Mouse (Mus musculus): ENCODE results near the gene Mt4. TPM values are rescaled to one million over a fixed set of nuclear protein-coding genes. Genes with fewer than 3 reads are reported as not detected.
A peak's percentile ranks its signal among the peaks of the same experiment; 100 is the strongest.

Mt4 gene
- polyA plus RNA-seq, 1 experiment from 2014 or later, result not detected

- H3K36me3 ChIP-seq (ENCODE audit: control insufficient read depth, insufficient read depth, low read length), result no peaks in the 10 kb centered on the region
- H3K4me2 ChIP-seq, result peak overlapping the region; percentile 52
- no peak overlapping the region for H3K27ac ChIP-seq (ENCODE audit: low read depth, low read length)
- WGBS (ENCODE audit: insufficient replicate concordance), result 5% methylated on average over 6 of the region's 6 CpGs
- H3K27me3 ChIP-seq (ENCODE audit: control insufficient read depth, insufficient read depth, low read length), result peaks cover 24% of the 10 kb centered on the region
- peaks cover 4% of the 10 kb centered on the region for H3K4me1 ChIP-seq (ENCODE audit: control insufficient read depth, insufficient read depth, low read length)
- no peak for ATAC-seq (replicated peaks; ENCODE audit: insufficient number of reproducible peaks, low FRiP score, low TSS enrichment)
- H3K4me3 ChIP-seq (ENCODE audit: low read depth, low read length), result no peak overlapping the region
- no peaks in the 10 kb centered on the region for H3K9me3 ChIP-seq (replicated peaks; ENCODE audit: control insufficient read depth, low read length)
- no peak overlapping the region for H3K9ac ChIP-seq (ENCODE audit: low read depth, low read length)
Measured at GRCm38 (mm10) chr8:94167244-94167643, 30.2 kb downstream of the Mt4 start.

GRCm38 (mm10) chr8:94169547-94169946 lies 32.5 kb downstream of the Mt4 start:
- 71% methylated on average over 5 of the region's 5 CpGs for whole genome bisulfite sequencing (ENCODE audit: insufficient replicate concordance)
- Histone ChIP-seq H3K9me3 (replicated peaks; ENCODE audit: control insufficient read depth, low read length) (no peaks in the 10 kb centered on the region), H3K4me2 (no peak overlapping the region), H3K9ac (ENCODE audit: low read depth, low read length) (no peak overlapping the region), H3K4me1 (ENCODE audit: control insufficient read depth, insufficient read depth, low read length) (peaks cover 11% of the 10 kb centered on the region), H3K36me3 (ENCODE audit: control insufficient read depth, insufficient read depth, low read length) (no peaks in the 10 kb centered on the region), H3K27ac (ENCODE audit: low read depth, low read length) (no peak overlapping the region), H3K27me3 (ENCODE audit: control insufficient read depth, insufficient read depth, low read length) (peaks cover 45% of the 10 kb centered on the region), H3K4me3 (ENCODE audit: low read depth, low read length) (no peak overlapping the region)
- ATAC-seq (replicated peaks; ENCODE audit: insufficient number of reproducible peaks, low FRiP score, low TSS enrichment), result no peak

GRCm38 (mm10) chr8:94171321-94171755 lies 34.3 kb downstream of the Mt4 start:
- no peaks in the 10 kb centered on the region for H3K36me3 ChIP-seq (ENCODE audit: control insufficient read depth, insufficient read depth, low read length)
- peaks cover 62% of the 10 kb centered on the region for H3K27me3 ChIP-seq (ENCODE audit: control insufficient read depth, insufficient read depth, low read length)
- WGBS (ENCODE audit: insufficient replicate concordance), result 48% methylated on average over 10 of the region's 10 CpGs
- no peak overlapping the region for H3K27ac ChIP-seq (ENCODE audit: low read depth, low read length)
- H3K4me1 ChIP-seq (ENCODE audit: control insufficient read depth, insufficient read depth, low read length), result peaks cover 11% of the 10 kb centered on the region
- peak overlapping the region; percentile 76; the same call in 1 of the 2 replicates for H3K9ac ChIP-seq (ENCODE audit: low read depth, low read length)
- peak overlapping the region; percentile 96 for H3K4me2 ChIP-seq
- no peaks in the 10 kb centered on the region for H3K9me3 ChIP-seq (replicated peaks; ENCODE audit: control insufficient read depth, low read length)
- peak overlapping the region; percentile 56 for H3K4me3 ChIP-seq (ENCODE audit: low read depth, low read length)
- ATAC-seq (replicated peaks; ENCODE audit: insufficient number of reproducible peaks, low FRiP score, low TSS enrichment), result no peak

DNA sequence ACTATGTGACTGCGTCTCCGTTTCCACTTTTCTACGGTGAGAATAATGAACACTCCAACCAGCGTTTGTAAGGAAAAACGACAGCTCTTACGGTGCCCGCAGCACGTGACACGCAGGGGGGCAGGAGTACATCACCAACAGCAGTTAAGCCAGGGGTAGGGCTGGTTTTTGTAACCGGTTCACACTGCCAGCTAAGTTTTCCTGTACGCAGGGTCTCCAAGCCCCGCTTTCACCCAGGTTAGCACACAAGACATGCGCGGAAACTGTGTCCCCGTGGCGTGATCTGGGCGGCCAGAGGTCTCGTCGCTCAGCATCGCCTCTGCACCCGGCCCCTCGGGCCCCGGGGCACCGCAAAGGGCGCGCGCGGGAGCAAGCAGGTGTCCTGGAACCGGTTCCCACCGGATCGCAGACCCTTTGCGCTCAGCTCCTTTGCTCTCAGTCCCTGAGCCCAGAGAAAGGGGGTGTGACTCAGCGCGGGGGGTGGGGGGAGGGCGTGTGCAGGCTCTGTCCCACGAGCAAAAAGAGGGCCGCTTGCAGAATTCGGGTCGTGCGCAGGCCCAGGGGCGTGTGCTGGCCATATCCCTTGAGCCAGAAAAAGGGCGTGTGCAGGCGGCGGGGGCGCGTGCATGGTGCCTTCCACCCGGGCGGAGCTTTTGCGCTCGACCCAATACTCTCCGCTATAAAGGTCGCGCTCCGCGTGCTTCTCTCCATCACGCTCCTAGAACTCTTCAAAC lies 35.2 kb downstream of the Mt4 start, which contains the start of gene Mt2:
TSS of gene Mt2 (plus strand) at position 590 of the 734 bp plus-strand sequence.
- Histone ChIP-seq H3K9me3 (replicated peaks; ENCODE audit: control insufficient read depth, low read length) (no peaks in the 10 kb centered on the region), H3K4me3 (ENCODE audit: low read depth, low read length) (peak within 1 kb of the TSS; percentile 56), H3K27me3 (ENCODE audit: control insufficient read depth, insufficient read depth, low read length) (peaks cover 70% of the 10 kb centered on the region), H3K9ac (ENCODE audit: low read depth, low read length) (peak within 1 kb of the TSS; percentile 76), H3K4me1 (ENCODE audit: control insufficient read depth, insufficient read depth, low read length) (peaks cover 11% of the 10 kb centered on the region), H3K36me3 (ENCODE audit: control insufficient read depth, insufficient read depth, low read length) (no peaks in the 10 kb centered on the region), H3K4me2 (peak within 1 kb of the TSS; percentile 96), H3K27ac (ENCODE audit: low read depth, low read length) (peak within 1 kb of the TSS; percentile 71)
- ATAC-seq (replicated peaks; ENCODE audit: insufficient number of reproducible peaks, low FRiP score, low TSS enrichment), result peak; percentile 88
- under 1% methylated on average over 55 of the region's 56 CpGs for WGBS (ENCODE audit: insufficient replicate concordance)

DNA sequence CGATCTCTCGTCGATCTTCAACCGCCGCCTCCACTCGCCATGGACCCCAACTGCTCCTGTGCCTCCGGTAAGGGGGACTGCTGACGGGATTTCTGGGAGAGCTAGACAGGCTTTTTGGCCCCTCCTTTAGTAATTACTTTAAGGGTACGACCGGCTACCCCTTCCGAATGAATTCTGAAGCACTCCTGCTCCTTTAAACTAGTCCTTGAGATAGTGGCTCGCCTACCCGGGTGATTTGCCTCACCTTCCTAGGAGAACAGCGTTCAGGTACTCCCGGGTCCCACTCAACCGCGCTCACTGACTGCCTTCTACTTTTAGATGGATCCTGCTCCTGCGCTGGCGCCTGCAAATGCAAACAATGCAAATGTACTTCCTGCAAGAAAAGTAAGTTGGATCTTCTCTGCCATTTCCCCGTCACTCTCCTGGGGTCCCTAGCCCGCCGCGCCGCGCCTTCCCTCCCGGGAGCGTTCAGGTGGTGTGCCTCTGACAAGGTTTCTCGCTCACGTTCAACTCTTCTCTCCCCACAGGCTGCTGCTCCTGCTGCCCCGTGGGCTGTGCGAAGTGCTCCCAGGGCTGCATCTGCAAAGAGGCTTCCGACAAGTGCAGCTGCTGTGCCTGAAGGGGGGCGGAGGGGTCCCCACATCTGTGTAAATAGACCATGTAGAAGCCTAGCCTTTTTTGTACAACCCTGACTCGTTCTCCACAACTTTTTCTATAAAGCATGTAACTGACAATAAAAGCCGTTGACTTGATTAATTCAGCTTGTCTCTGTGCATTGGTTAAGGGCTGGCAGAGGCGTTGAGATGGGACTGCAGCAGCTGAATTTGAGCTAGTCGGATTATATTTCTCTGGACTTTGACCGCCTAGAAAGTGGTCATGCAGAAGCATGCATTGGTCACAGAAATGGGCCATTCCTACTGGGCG lies 36.1 kb downstream of the Mt4 start:
- ATAC-seq (replicated peaks; ENCODE audit: insufficient number of reproducible peaks, low FRiP score, low TSS enrichment), result no peak; the same call in 1 of the 2 replicates
- WGBS (ENCODE audit: insufficient replicate concordance), result 2% methylated on average over 39 of the region's 39 CpGs
- Histone ChIP-seq H3K4me1 (ENCODE audit: control insufficient read depth, insufficient read depth, low read length) (peaks cover 11% of the 10 kb centered on the region), H3K4me2 (peak overlapping the region; percentile 96), H3K9me3 (replicated peaks; ENCODE audit: control insufficient read depth, low read length) (no peaks in the 10 kb centered on the region), H3K4me3 (ENCODE audit: low read depth, low read length) (peak overlapping the region; percentile 56), H3K9ac (ENCODE audit: low read depth, low read length) (peak overlapping the region; percentile 76), H3K36me3 (ENCODE audit: control insufficient read depth, insufficient read depth, low read length) (no peaks in the 10 kb centered on the region), H3K27me3 (ENCODE audit: control insufficient read depth, insufficient read depth, low read length) (peaks cover 70% of the 10 kb centered on the region), H3K27ac (ENCODE audit: low read depth, low read length) (peak overlapping the region; percentile 66)

DNA sequence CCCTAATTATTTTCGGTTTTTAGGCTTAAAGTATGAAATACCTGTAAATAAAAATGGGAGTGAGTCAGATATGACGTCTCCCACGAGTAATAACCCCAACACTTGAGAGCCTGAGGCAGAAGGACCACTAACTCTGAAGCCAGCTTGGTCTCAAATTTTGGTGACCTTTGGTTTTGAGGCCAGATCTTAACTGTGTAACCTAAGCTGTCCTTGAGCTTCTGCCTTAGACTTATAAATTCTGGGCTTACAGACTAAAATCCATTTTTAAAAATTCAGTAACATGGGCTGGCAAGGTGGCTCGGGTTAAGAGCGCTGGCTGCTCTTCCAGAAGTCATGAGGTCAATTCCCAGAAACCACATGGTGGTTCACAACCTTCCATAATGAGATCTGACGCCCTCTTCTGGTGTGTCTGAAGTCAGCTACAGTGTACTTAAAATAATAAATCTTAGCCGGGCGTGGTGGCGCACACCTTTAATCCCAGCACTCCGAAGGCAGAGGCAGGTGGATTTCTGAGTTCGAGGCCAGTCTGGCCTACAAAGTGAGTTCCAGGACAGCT lies 36.9 kb downstream of the Mt4 start:
- Histone ChIP-seq H3K4me1 (ENCODE audit: control insufficient read depth, insufficient read depth, low read length) (peaks cover 11% of the 10 kb centered on the region), H3K4me3 (ENCODE audit: low read depth, low read length) (peak overlapping the region; percentile 56), H3K27ac (ENCODE audit: low read depth, low read length) (no peak overlapping the region), H3K4me2 (peak overlapping the region; percentile 96), H3K36me3 (ENCODE audit: control insufficient read depth, insufficient read depth, low read length) (no peaks in the 10 kb centered on the region), H3K9me3 (replicated peaks; ENCODE audit: control insufficient read depth, low read length) (no peaks in the 10 kb centered on the region), H3K9ac (ENCODE audit: low read depth, low read length) (no peak overlapping the region; the same call in 1 of the 2 replicates), H3K27me3 (ENCODE audit: control insufficient read depth, insufficient read depth, low read length) (peaks cover 77% of the 10 kb centered on the region)
- no peak for ATAC-seq (replicated peaks; ENCODE audit: insufficient number of reproducible peaks, low FRiP score, low TSS enrichment)
- 50% methylated on average over 11 of the region's 11 CpGs for WGBS (ENCODE audit: insufficient replicate concordance)

- Histone ChIP-seq H3K4me1 (ENCODE audit: control insufficient read depth, insufficient read depth, low read length) (peaks cover 11% of the 10 kb centered on the region), H3K4me3 (ENCODE audit: low read depth, low read length) (peak overlapping the region; percentile 56; the same call in 1 of the 2 replicates), H3K27me3 (ENCODE audit: control insufficient read depth, insufficient read depth, low read length) (peaks cover 79% of the 10 kb centered on the region), H3K27ac (ENCODE audit: low read depth, low read length) (no peak overlapping the region), H3K9ac (ENCODE audit: low read depth, low read length) (no peak overlapping the region), H3K4me2 (peak overlapping the region; percentile 96), H3K9me3 (replicated peaks; ENCODE audit: control insufficient read depth, low read length) (no peaks in the 10 kb centered on the region), H3K36me3 (ENCODE audit: control insufficient read depth, insufficient read depth, low read length) (no peaks in the 10 kb centered on the region)
- ATAC-seq (replicated peaks; ENCODE audit: insufficient number of reproducible peaks, low FRiP score, low TSS enrichment), result no peak
- 36% methylated on average over 7 of the region's 7 CpGs for WGBS (ENCODE audit: insufficient replicate concordance)
Measured at GRCm38 (mm10) chr8:94174619-94175213, 37.7 kb downstream of the Mt4 start.

Measured in heart, embryonic 11.5 days (tissue).